Mouse (Mus musculus) limb, embryonic 11.5 days (tissue): ENCODE measurements around the gene Rnf10. TPM values are rescaled to one million over a fixed set of nuclear protein-coding genes. Genes with fewer than 3 reads are reported as not detected.

Experiments used
- ATAC-seq: fragments of 200-750 bp; cut with Nextera tagmentation; 2 replicates; pipeline ENCODE4 v1.8.0; 2017; ENCODE audit warnings: low read depth; ENCODE audit not compliant: insufficient number of reproducible peaks, low FRiP score, low TSS enrichment
- DNase-seq: peaks from one replicate; pipeline ENCODE4 v3.0.0-alpha.2; 2015; ENCODE audit warnings: low spot score
- H3K27ac ChIP-seq: fragments of 300-500 bp; sonication (generic); replicated peaks from 2 replicates; pipeline ENCODE4 v1.5.1; 2014; ENCODE audit warnings: low read depth, mild to moderate bottlenecking, low read length
- H3K27me3 ChIP-seq: fragments of 300-500 bp; sonication (generic); 2 replicates; pipeline ENCODE4 v1.6.1; 2014; ENCODE audit warnings: mild to moderate bottlenecking, low read length, mixed read lengths; ENCODE audit not compliant: control insufficient read depth, insufficient read depth
- H3K36me3 ChIP-seq: fragments of 300-500 bp; sonication (generic); 2 replicates; pipeline ENCODE4 v1.6.1; 2014; ENCODE audit warnings: mild to moderate bottlenecking, low read length, moderate library complexity, mixed read lengths; ENCODE audit not compliant: control insufficient read depth, insufficient read depth
- H3K4me1 ChIP-seq: fragments of 300-500 bp; sonication (generic); 2 replicates; pipeline ENCODE4 v1.6.1; 2014; ENCODE audit warnings: low read length, mixed read lengths; ENCODE audit not compliant: control insufficient read depth, insufficient read depth
- H3K4me2 ChIP-seq: fragments of 300-500 bp; sonication (generic); 2 replicates; pipeline ENCODE4 v1.6.1; 2014; ENCODE audit warnings: low read depth, mild to moderate bottlenecking, moderate library complexity; ENCODE audit not compliant: severe bottlenecking
- H3K4me3 ChIP-seq: fragments of 300-500 bp; sonication (generic); 2 replicates; pipeline ENCODE4 v1.5.1; 2014; ENCODE audit warnings: low read depth, low read length
- H3K9ac ChIP-seq: fragments of 300-500 bp; sonication (generic); 2 replicates; pipeline ENCODE4 v1.6.1; 2014; ENCODE audit warnings: mild to moderate bottlenecking, low read length
- H3K9me3 ChIP-seq: fragments of 300-500 bp; sonication (generic); 2 replicates; pipeline ENCODE4 v1.6.1; 2016; ENCODE audit warnings: low read length; ENCODE audit not compliant: control insufficient read depth
- WGBS: fragments of 180-500 bp; shearing (Covaris S2); extraction: QIAGEN DNeasy Blood & Tissue Kit; methylation state at CpG from one replicate; pipeline ENCODE4 v1.1.7; 2014; 5-methylcytosine and 5-hydroxymethylcytosine counted together
- polyA plus RNA-seq: library from polyadenylated mRNA; unstranded; fragments of >200 nt; fragmentation: Nextera tagmentation; extraction: Ambion mirVana; gene quantifications from 2 replicates; pipeline ENCODE4 v1.2.1, GENCODE M21; 2014

The Rnf10 gene
- polyA plus RNA-seq, 1 experiment from 2014 or later, result 77.5 TPM

- Histone ChIP-seq H3K4me3 (no peak overlapping the region), H3K9ac (no peak overlapping the region), H3K36me3 (peaks cover 30% of the 10 kb centered on the region), H3K27me3 (no peaks in the 10 kb centered on the region), H3K4me2 (no peak overlapping the region), H3K9me3 (no peaks in the 10 kb centered on the region), H3K4me1 (no peaks in the 10 kb centered on the region), H3K27ac (no peak overlapping the region)
- no peak for ATAC-seq
- WGBS, result 86% methylated on average over 6 of the region's 6 CpGs
- no peak for DNase-seq
These were observed 12.3 kb downstream of the Rnf10 start for GRCm38 (mm10) chr5:115260356-115260755.

- Histone ChIP-seq H3K4me2 (no peak overlapping the region), H3K27me3 (no peaks in the 10 kb centered on the region), H3K4me3 (no peak overlapping the region), H3K9ac (no peak overlapping the region), H3K9me3 (no peaks in the 10 kb centered on the region), H3K4me1 (no peaks in the 10 kb centered on the region), H3K36me3 (peaks cover 28% of the 10 kb centered on the region), H3K27ac (no peak overlapping the region)
- 93% methylated on average over 10 of the region's 10 CpGs for WGBS
- DNase-seq (no peak), ATAC-seq (no peak)
These were observed 15.7 kb downstream of the Rnf10 start for GRCm38 (mm10) chr5:115256909-115257546.

- DNase-seq (no peak), ATAC-seq (no peak)
- Histone ChIP-seq H3K4me1 (no peaks in the 10 kb centered on the region), H3K4me2 (no peak overlapping the region), H3K27ac (no peak overlapping the region), H3K4me3 (no peak overlapping the region), H3K36me3 (peaks cover 39% of the 10 kb centered on the region), H3K9me3 (no peaks in the 10 kb centered on the region), H3K9ac (no peak overlapping the region), H3K27me3 (no peaks in the 10 kb centered on the region)
- 76% methylated on average over 1 of the region's 1 CpGs for WGBS
These were observed 17.2 kb downstream of the Rnf10 start for GRCm38 (mm10) chr5:115255472-115255871.

GRCm38 (mm10) chr5:115240191-115240590, 32.5 kb downstream of the Rnf10 start:
- H3K4me1 ChIP-seq, result peaks cover 7% of the 10 kb centered on the region
- no peak overlapping the region for H3K9ac ChIP-seq
- no peak overlapping the region for H3K4me2 ChIP-seq
- H3K36me3 ChIP-seq, result peaks cover 37% of the 10 kb centered on the region
- H3K9me3 ChIP-seq, result no peaks in the 10 kb centered on the region
- ATAC-seq (no peak), DNase-seq (no peak)
- H3K27ac ChIP-seq, result no peak overlapping the region
- no peak overlapping the region for H3K4me3 ChIP-seq
- H3K27me3 ChIP-seq, result no peaks in the 10 kb centered on the region
- 84% methylated on average over 11 of the region's 11 CpGs for WGBS

- peaks cover 24% of the 10 kb centered on the region for H3K36me3 ChIP-seq
- 6% methylated on average over 11 of the region's 11 CpGs for WGBS
- H3K9me3 ChIP-seq, result no peaks in the 10 kb centered on the region
- ATAC-seq (no peak), DNase-seq (peak; percentile 30)
- peaks cover 10% of the 10 kb centered on the region for H3K4me1 ChIP-seq
- 0 out of 2 replicates have a peak, but pooled peaks cover 3% of the 10 kb centered on the region for H3K27me3 ChIP-seq
- H3K9ac ChIP-seq, result no peak overlapping the region; the same call in 1 of the 2 replicates
- peak overlapping the region; percentile 84 for H3K4me2 ChIP-seq
- H3K4me3 ChIP-seq, result peak overlapping the region; percentile 94
- no peak overlapping the region for H3K27ac ChIP-seq
These were observed 33.9 kb downstream of the Rnf10 start for GRCm38 (mm10) chr5:115238729-115239195.

- DNase-seq (peak; percentile 93), ATAC-seq (peak; percentile 69; the same call in 1 of the 2 replicates)
- Histone ChIP-seq H3K4me1 (peaks cover 10% of the 10 kb centered on the region), H3K27me3 (0 out of 2 replicates have a peak, but pooled peaks cover 3% of the 10 kb centered on the region), H3K9me3 (no peaks in the 10 kb centered on the region), H3K36me3 (peaks cover 18% of the 10 kb centered on the region), H3K4me3 (peak overlapping the region; percentile 94), H3K9ac (peak overlapping the region; percentile 74), H3K27ac (0 out of 2 replicates have a peak overlapping the region, but pooled peaks have one; percentile 18), H3K4me2 (peak overlapping the region; percentile 84)
- under 1% methylated on average over 88 of the region's 88 CpGs for WGBS
These were observed 34.6 kb downstream of the Rnf10 start for GRCm38 (mm10) chr5:115237803-115238728.

- Histone ChIP-seq H3K36me3 (peaks cover 5% of the 10 kb centered on the region), H3K4me2 (peak within 1 kb of the TSS; percentile 93), H3K9ac (peak within 1 kb of the TSS; percentile 60), H3K4me3 (peak within 1 kb of the TSS; percentile 49), H3K27me3 (0 out of 2 replicates have a peak, but pooled peaks cover 3% of the 10 kb centered on the region), H3K4me1 (peaks cover 10% of the 10 kb centered on the region), H3K27ac (peak within 1 kb of the TSS; percentile 36; the same call in 1 of the 2 replicates), H3K9me3 (no peaks in the 10 kb centered on the region)
- ATAC-seq, result peak; percentile 33; the same call in 1 of the 2 replicates
- DNase-seq, result peak; percentile 97
- WGBS, result 2% methylated on average over 21 of the region's 21 CpGs
These were observed 36.9 kb downstream of the Rnf10 start, which contains the start of gene Pop5 for GRCm38 (mm10) chr5:115235786-115236263. TSS of gene Pop5 (plus strand) at chr5:115235836.

- H3K27me3 ChIP-seq, result 0 out of 2 replicates have a peak, but pooled peaks cover 3% of the 10 kb centered on the region
- H3K4me2 ChIP-seq, result peak overlapping the region; percentile 93
- H3K4me3 ChIP-seq, result peak overlapping the region; percentile 49
- H3K9ac ChIP-seq, result peak overlapping the region; percentile 60
- no peaks in the 10 kb centered on the region for H3K9me3 ChIP-seq
- H3K27ac ChIP-seq, result peak overlapping the region; percentile 36; the same call in 1 of the 2 replicates
- WGBS, result 1% methylated on average over 44 of the region's 45 CpGs
- peak; percentile 68 for DNase-seq
- peaks cover under 1% of the 10 kb centered on the region for H3K36me3 ChIP-seq
- peaks cover 10% of the 10 kb centered on the region for H3K4me1 ChIP-seq
- 0 out of 2 replicates have a peak, but pooled peaks have one; percentile 58 for ATAC-seq
These were observed 37.4 kb downstream of the Rnf10 start for GRCm38 (mm10) chr5:115235323-115235771.
